ENCODE assay signal across 15 mouse cellular contexts in genomic region chr5:84334481-84334880, GRCm38 (mm10).
"Had no signal": no experiment of that assay in that cellular context is flagged by ENCODE, and none has a peak within 500 bp of the region (broad histone marks: within the 10 kb centered on the region; RNA-seq: fewer than 3 reads in every experiment).

No protein-coding gene starts in this region.

- H3K9ac ChIP-seq: neural tube, embryonic 15.5 days; stomach, embryonic 15.5 days had no signal

- H3K9me3 ChIP-seq: neural tube, embryonic 15.5 days; stomach, embryonic 15.5 days had no signal

- DNase-seq: retina, postnatal 1 day; right cerebral cortex, adult 18-20 months; right cerebral cortex, postnatal 14 days; right cerebral cortex, postnatal 25 days; right cerebral cortex, postnatal 4 days; spleen, adult 18-20 months; thymus, adult 18-20 months; thymus, adult 2 months; thymus, postnatal 14 days; thymus, postnatal 25 days; thymus, postnatal 36 days; thymus, postnatal 4 days had no signal

- H3K4me3 ChIP-seq: neural tube, embryonic 15.5 days; stomach, embryonic 15.5 days had no signal

- H3K27ac ChIP-seq: neural tube, embryonic 15.5 days; stomach, embryonic 15.5 days; stomach, postnatal 0 days had no signal

- H3K27me3 ChIP-seq: neural tube, embryonic 15.5 days; stomach, embryonic 15.5 days had no signal

- H3K4me2 ChIP-seq: neural tube, embryonic 15.5 days; stomach, embryonic 15.5 days had no signal

- H3K36me3 ChIP-seq: neural tube, embryonic 15.5 days; stomach, embryonic 15.5 days had no signal

- H3K4me1 ChIP-seq: neural tube, embryonic 15.5 days; stomach, embryonic 15.5 days had no signal
